Mouse (Mus musculus) forebrain, embryonic 15.5 days (tissue): Measurements from ENCODE around the gene Mrps26. TPM values are rescaled to one million over a fixed set of nuclear protein-coding genes. Genes with fewer than 3 reads are reported as not detected.
"Not testable (repeated sequence)": the region's sequence is repeated elsewhere in the genome, so short reads cannot be mapped to it uniquely, and the experiment has no call there.

Source experiments
- ATAC-seq: fragments of 200-750 bp; cut with Nextera tagmentation; replicated peaks from 2 replicates; pipeline ENCODE4 v1.8.0; 2017; ENCODE audit warnings: mild to moderate bottlenecking, moderate TSS enrichment, moderate library complexity
- H3K27ac ChIP-seq: fragments of 300-500 bp; sonication (generic); replicated peaks from 2 replicates; pipeline ENCODE4 v1.5.1; 2015; ENCODE audit warnings: mild to moderate bottlenecking, inconsistent platforms
- H3K27me3 ChIP-seq: fragments of 300-500 bp; sonication (generic); 2 replicates; pipeline ENCODE4 v1.6.1; 2015; ENCODE audit warnings: inconsistent platforms
- H3K36me3 ChIP-seq: fragments of 300-500 bp; sonication (generic); 2 replicates; pipeline ENCODE4 v1.6.1; 2015; ENCODE audit warnings: mild to moderate bottlenecking, inconsistent platforms
- H3K4me1 ChIP-seq: fragments of 300-500 bp; sonication (generic); 2 replicates; pipeline ENCODE4 v1.6.1; 2015; ENCODE audit warnings: inconsistent platforms
- H3K4me2 ChIP-seq: fragments of 300-500 bp; sonication (generic); replicated peaks from 2 replicates; pipeline ENCODE4 v1.6.1; 2015; ENCODE audit warnings: mild to moderate bottlenecking, inconsistent platforms
- H3K4me3 ChIP-seq: fragments of 300-500 bp; sonication (generic); 2 replicates; pipeline ENCODE4 v1.5.1; 2015; ENCODE audit warnings: mild to moderate bottlenecking, inconsistent platforms
- H3K9ac ChIP-seq: fragments of 300-500 bp; sonication (generic); replicated peaks from 2 replicates; pipeline ENCODE4 v1.6.1; 2015; ENCODE audit warnings: mild to moderate bottlenecking, inconsistent platforms
- H3K9me3 ChIP-seq: fragments of 300-500 bp; sonication (generic); 2 replicates; pipeline ENCODE4 v1.6.1; 2016; ENCODE audit warnings: inconsistent platforms
- WGBS: fragments of 180-500 bp; shearing (Covaris S2); methylation state at CpG from one replicate; pipeline ENCODE4 v1.1.7; 2015; ENCODE audit warnings: mixed read lengths; 5-methylcytosine and 5-hydroxymethylcytosine counted together
- polyA plus RNA-seq: library from polyadenylated mRNA; unstranded; fragments of >200 nt; fragmentation: Nextera tagmentation; extraction: Ambion mirVana; gene quantifications from 2 replicates; pipeline ENCODE4 v1.2.1, GENCODE M21; 2015

Mrps26 gene
- polyA plus RNA-seq = 77.8 and 82.3 TPM in 2 replicates

GRCm38 (mm10) chr2:130563212-130564055 is at the start of gene Mrps26:
Gene Mrps26 (plus strand): TSS chr2:130563742.
- peak within 1 kb of the TSS; percentile 92 for H3K4me3 ChIP-seq
- under 1% methylated on average over 61 of the region's 61 CpGs for WGBS
- H3K36me3 ChIP-seq = peaks cover 16% of the 10 kb centered on the region
- H3K4me1 ChIP-seq = peaks cover 23% of the 10 kb centered on the region
- H3K9ac ChIP-seq = peak within 1 kb of the TSS; percentile 74
- peak; percentile 99 for ATAC-seq
- H3K27ac ChIP-seq = peak within 1 kb of the TSS; percentile 57
- no peaks in the 10 kb centered on the region for H3K9me3 ChIP-seq
- H3K27me3 ChIP-seq = no peaks in the 10 kb centered on the region
- H3K4me2 ChIP-seq = peak within 1 kb of the TSS; percentile 73

DNA sequence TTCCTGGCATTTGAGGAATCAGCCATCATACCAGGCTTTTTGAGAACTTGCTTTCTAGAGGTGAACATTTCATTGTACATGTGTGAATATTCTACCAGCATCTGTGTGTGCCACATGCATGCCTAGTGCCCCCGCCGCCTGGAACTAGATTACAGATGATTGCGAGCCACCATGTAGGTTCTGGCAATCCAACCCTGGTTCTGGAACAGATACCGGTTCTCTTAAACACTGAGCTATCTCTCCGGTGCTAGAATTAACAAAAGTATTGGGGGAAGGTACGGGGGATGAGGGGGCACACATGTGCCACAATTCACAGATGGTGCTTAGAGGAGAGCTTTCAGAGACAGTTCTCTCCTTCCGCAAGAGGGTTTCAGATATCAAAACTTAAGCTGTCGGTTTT is 49.6 kb upstream of the Mrps26 start:
- H3K9me3 ChIP-seq = no peaks in the 10 kb centered on the region
- ATAC-seq = no peak
- peaks cover 16% of the 10 kb centered on the region for H3K36me3 ChIP-seq
- H3K9ac ChIP-seq = no peak overlapping the region
- H3K27ac ChIP-seq = no peak overlapping the region
- H3K4me3 ChIP-seq = no peak overlapping the region
- no peak overlapping the region for H3K4me2 ChIP-seq
- WGBS = 92% methylated on average over 8 of the region's 8 CpGs
- no peaks in the 10 kb centered on the region for H3K4me1 ChIP-seq
- H3K27me3 ChIP-seq = no peaks in the 10 kb centered on the region

DNA sequence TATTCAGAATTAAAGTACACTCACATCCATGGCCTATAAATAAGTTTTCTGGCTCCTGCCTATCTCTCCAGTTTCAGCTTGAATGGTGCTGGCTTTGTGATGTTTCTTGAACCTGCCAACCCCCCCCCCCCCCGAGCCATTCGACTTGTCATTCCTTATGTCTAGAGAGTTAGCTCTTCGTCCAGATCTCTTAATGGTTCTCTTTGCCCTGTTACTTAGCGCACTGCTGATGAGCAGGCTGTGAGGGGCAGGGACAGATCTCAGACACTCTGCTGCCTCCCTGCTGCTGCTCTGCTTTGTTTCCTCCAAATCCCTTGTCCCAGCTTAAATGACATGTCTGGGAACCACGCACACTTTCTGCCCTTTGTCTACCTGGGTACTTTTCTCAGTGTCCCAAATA is 47.8 kb upstream of the Mrps26 start:
- WGBS = 23% methylated on average over 5 of the region's 5 CpGs
- Histone ChIP-seq H3K4me3 (no peak overlapping the region), H3K9ac (no peak overlapping the region), H3K4me2 (no peak overlapping the region), H3K36me3 (peaks cover 23% of the 10 kb centered on the region), H3K9me3 (no peaks in the 10 kb centered on the region), H3K27ac (no peak overlapping the region), H3K4me1 (no peaks in the 10 kb centered on the region), H3K27me3 (no peaks in the 10 kb centered on the region)
- no peak for ATAC-seq

GRCm38 (mm10) chr2:130521927-130522326 is 41.6 kb upstream of the Mrps26 start:
- no peak overlapping the region for H3K9ac ChIP-seq
- WGBS = 97% methylated on average over 2 of the region's 2 CpGs
- H3K4me3 ChIP-seq = no peak overlapping the region
- no peaks in the 10 kb centered on the region for H3K4me1 ChIP-seq
- no peak overlapping the region for H3K27ac ChIP-seq
- no peaks in the 10 kb centered on the region for H3K27me3 ChIP-seq
- H3K9me3 ChIP-seq = no peaks in the 10 kb centered on the region
- H3K36me3 ChIP-seq = peaks cover 54% of the 10 kb centered on the region
- no peak overlapping the region for H3K4me2 ChIP-seq
- ATAC-seq = no peak

GRCm38 (mm10) chr2:130525480-130525879 is 38.1 kb upstream of the Mrps26 start:
- H3K9ac ChIP-seq, H3K4me2 ChIP-seq, ATAC-seq, H3K4me3 ChIP-seq, H3K4me1 ChIP-seq, H3K9me3 ChIP-seq, H3K27me3 ChIP-seq, H3K27ac ChIP-seq: not testable (repeated sequence)
- peaks cover 58% of the 10 kb centered on the region for H3K36me3 ChIP-seq
- WGBS = 96% methylated on average over 4 of the region's 4 CpGs

DNA sequence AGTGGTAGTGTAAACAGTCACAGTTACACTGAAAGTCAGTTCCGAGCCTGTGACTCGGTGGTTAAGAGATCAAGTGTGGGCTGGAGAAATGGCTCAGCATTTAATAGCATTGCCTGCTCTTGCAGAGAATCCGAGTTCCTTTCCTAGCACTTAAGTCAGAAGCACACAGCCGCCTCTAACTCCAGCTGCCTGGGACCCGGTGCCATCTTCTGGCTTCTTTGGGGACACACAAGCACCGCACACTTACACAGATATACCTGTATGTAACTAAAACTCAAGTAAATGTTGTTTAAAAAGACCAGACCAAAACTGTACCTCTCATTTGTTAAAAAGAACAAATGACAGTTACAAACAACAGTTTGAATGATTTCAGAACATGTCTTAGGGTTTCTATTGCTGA is 35.1 kb upstream of the Mrps26 start:
- H3K27me3 ChIP-seq = no peaks in the 10 kb centered on the region
- ATAC-seq = no peak

GRCm38 (mm10) chr2:130529290-130529689 is 34.3 kb upstream of the Mrps26 start:
- Histone ChIP-seq H3K9ac (no peak overlapping the region), H3K4me3 (no peak overlapping the region), H3K27me3 (no peaks in the 10 kb centered on the region), H3K36me3 (peaks cover 47% of the 10 kb centered on the region), H3K27ac (no peak overlapping the region), H3K9me3 (no peaks in the 10 kb centered on the region), H3K4me2 (no peak overlapping the region), H3K4me1 (no peaks in the 10 kb centered on the region)
- ATAC-seq = no peak
- WGBS = 86% methylated on average over 2 of the region's 2 CpGs

More for the DNA sequence above, 35.1 kb upstream of the Mrps26 start:
- no peak overlapping the region for H3K4me2 ChIP-seq
- no peak overlapping the region for H3K4me3 ChIP-seq
- no peak overlapping the region for H3K9ac ChIP-seq
- WGBS = 81% methylated on average over 6 of the region's 6 CpGs
- H3K4me1 ChIP-seq = no peaks in the 10 kb centered on the region
- H3K27ac ChIP-seq = no peak overlapping the region
- H3K9me3 ChIP-seq = no peaks in the 10 kb centered on the region
- peaks cover 44% of the 10 kb centered on the region for H3K36me3 ChIP-seq

DNA sequence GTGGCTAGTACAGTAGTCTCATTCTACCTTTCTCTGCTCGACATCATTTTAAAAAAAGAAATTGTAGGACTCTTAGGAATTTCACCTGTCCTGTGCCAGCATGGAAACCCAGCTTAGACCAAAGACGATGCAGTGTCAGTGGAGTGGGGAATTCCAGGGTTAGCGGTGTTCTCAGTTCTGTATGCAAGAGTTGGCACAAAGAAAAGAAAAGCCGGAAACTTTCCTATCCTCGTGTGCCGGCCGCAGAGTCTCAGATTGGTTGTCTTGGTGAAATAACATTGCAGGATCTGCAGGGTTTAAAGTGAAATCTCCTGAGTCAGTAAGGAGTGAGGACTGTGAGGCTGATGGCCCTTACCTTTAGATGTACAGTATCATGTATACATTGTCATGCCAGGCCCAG is 33.6 kb upstream of the Mrps26 start:
- Histone ChIP-seq H3K9me3 (no peaks in the 10 kb centered on the region), H3K4me2 (no peak overlapping the region), H3K36me3 (peaks cover 53% of the 10 kb centered on the region), H3K4me3 (no peak overlapping the region), H3K4me1 (no peaks in the 10 kb centered on the region), H3K9ac (no peak overlapping the region), H3K27ac (no peak overlapping the region), H3K27me3 (no peaks in the 10 kb centered on the region)
- no peak for ATAC-seq
- 88% methylated on average over 7 of the region's 7 CpGs for WGBS

DNA sequence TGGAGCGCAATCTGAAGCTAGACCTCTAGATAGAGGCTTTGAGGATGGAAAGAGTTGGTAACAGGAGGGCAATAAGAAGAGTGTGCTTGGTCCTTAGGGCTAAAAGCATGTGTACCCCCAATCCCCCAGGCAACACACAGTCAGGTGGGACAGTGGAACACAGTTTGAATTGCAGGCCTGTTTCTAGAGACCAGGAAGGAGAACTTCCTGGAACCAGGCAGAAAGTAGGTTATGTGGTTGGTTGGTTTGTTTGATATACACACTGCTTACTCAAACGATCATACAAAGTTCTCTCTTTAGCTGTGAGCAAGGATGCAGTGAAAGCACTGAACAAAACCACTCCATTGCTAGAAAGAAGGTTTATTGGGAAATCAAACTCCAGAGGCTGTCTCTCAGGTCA is 31.3 kb upstream of the Mrps26 start:
- Histone ChIP-seq H3K36me3 (peaks cover 58% of the 10 kb centered on the region), H3K4me1 (no peaks in the 10 kb centered on the region), H3K27me3 (no peaks in the 10 kb centered on the region), H3K4me3 (no peak overlapping the region), H3K4me2 (no peak overlapping the region), H3K9me3 (no peaks in the 10 kb centered on the region), H3K27ac (no peak overlapping the region), H3K9ac (no peak overlapping the region)
- WGBS = 92% methylated on average over 2 of the region's 2 CpGs
- ATAC-seq = no peak

- no peak for ATAC-seq
- peaks cover 68% of the 10 kb centered on the region for H3K36me3 ChIP-seq
These were observed 28.5 kb upstream of the Mrps26 start for GRCm38 (mm10) chr2:130535017-130535416.

GRCm38 (mm10) chr2:130536890-130537289 is 26.7 kb upstream of the Mrps26 start:
- no peak for ATAC-seq
- no peak overlapping the region for H3K4me2 ChIP-seq
- H3K9me3 ChIP-seq = no peaks in the 10 kb centered on the region
- H3K4me3 ChIP-seq = no peak overlapping the region
- 64% methylated on average over 3 of the region's 3 CpGs for WGBS
- no peaks in the 10 kb centered on the region for H3K4me1 ChIP-seq
- no peak overlapping the region for H3K9ac ChIP-seq
- H3K27me3 ChIP-seq = no peaks in the 10 kb centered on the region
- peaks cover 82% of the 10 kb centered on the region for H3K36me3 ChIP-seq
- H3K27ac ChIP-seq = no peak overlapping the region

More at GRCm38 (mm10) chr2:130535017-130535416, 28.5 kb upstream of the Mrps26 start:
- WGBS = 91% methylated on average over 6 of the region's 6 CpGs
- no peak overlapping the region for H3K4me3 ChIP-seq
- H3K9me3 ChIP-seq = no peaks in the 10 kb centered on the region
- H3K4me1 ChIP-seq = no peaks in the 10 kb centered on the region
- H3K9ac ChIP-seq = no peak overlapping the region
- H3K27ac ChIP-seq = no peak overlapping the region
- no peaks in the 10 kb centered on the region for H3K27me3 ChIP-seq
- H3K4me2 ChIP-seq = no peak overlapping the region

- WGBS = 89% methylated on average over 8 of the region's 8 CpGs
- no peaks in the 10 kb centered on the region for H3K9me3 ChIP-seq
- no peak for ATAC-seq
- no peak overlapping the region for H3K9ac ChIP-seq
- H3K27ac ChIP-seq = no peak overlapping the region
- no peak overlapping the region for H3K4me3 ChIP-seq
- no peaks in the 10 kb centered on the region for H3K4me1 ChIP-seq
- H3K4me2 ChIP-seq = no peak overlapping the region
- peaks cover 82% of the 10 kb centered on the region for H3K36me3 ChIP-seq
- H3K27me3 ChIP-seq = no peaks in the 10 kb centered on the region
These were observed 24.5 kb upstream of the Mrps26 start for GRCm38 (mm10) chr2:130538876-130539546.
